Mouse (Mus musculus) right cerebral cortex, postnatal 14 days (tissue): ENCODE data around the gene Zer1.
"Not testable (repeated sequence)": the region's sequence is repeated elsewhere in the genome, so short reads cannot be mapped to it uniquely, and the experiment has no call there.

ENCODE experiments used
- DNase-seq: peaks from one replicate; pipeline ENCODE4 v3.0.0; 2022

Zer1 gene

GRCm38 (mm10) chr2:30076959-30077358 lies 47.4 kb downstream of the Zer1 start:
- DNase-seq = no peak

GRCm38 (mm10) chr2:30076439-30076838 lies 47.9 kb downstream of the Zer1 start:
- no peak for DNase-seq

- no peak for DNase-seq
Measured at GRCm38 (mm10) chr2:30075625-30076024, 48.8 kb downstream of the Zer1 start.

DNA sequence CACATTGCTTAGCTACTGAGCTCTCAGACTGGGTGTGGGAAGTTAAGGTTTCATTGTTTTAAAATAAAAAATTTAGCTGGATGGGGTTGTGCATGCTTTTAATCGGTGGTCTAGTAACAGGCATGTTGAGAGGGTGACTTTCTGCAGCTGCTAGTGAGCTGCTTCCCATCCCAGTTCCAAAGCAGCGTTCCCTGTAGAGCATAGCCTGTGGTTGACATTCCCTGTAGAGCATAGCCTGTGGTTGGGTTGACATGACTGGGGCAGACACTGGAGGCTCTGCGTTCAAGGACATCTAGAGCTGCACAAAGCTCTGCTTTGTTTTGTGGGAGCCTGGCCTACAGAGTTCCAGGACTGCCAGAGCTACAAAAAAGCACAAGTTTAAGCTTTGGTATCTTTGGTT lies 51.1 kb downstream of the Zer1 start:
- no peak for DNase-seq

GRCm38 (mm10) chr2:30072875-30073274 lies 51.5 kb downstream of the Zer1 start:
- no peak for DNase-seq

- DNase-seq = no peak
Measured at GRCm38 (mm10) chr2:30067962-30068361, 56.4 kb downstream of the Zer1 start.

DNA sequence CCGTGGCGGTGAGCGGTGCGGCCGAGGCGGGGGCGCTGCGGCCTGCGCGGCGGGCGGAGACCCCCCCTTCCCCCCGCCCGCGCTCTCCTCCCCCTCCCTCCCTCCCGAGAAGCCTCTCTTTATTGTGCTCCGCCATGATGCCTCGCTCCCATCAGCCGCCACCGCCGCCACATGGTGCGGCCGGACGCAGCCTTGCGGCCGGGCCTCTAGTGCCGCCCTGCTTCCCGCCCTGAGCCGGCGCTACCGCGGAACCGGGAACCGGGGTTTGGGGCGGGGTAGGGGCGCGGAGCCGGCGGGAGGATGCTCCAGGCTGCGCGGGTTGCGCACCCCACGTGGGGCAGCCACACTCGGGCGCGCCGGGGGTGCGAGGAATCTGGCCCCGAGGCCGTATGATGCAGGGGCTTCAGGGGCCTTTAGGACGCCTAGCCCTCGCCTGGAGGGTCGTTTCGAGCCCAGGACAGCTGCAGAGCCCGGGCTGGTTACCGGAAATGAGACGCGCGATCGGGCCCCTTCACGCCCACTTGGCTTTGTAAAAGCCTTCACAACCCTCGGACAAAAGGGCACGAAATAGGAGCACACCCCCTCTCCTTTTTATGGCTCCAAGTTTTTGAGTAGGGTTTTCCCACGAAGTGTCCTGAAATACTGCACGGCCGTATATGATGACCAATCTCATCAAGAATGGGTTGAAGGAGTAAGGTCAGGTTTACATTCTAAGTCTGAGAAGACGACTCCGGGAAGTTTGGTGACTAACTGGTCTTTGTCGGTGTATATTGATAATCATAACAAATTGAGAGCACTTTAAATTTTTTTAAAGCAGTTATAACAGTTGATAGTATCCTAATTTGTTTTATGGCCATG lies 57.1 kb downstream of the Zer1 start:
- peak; percentile 42 for DNase-seq

DNA sequence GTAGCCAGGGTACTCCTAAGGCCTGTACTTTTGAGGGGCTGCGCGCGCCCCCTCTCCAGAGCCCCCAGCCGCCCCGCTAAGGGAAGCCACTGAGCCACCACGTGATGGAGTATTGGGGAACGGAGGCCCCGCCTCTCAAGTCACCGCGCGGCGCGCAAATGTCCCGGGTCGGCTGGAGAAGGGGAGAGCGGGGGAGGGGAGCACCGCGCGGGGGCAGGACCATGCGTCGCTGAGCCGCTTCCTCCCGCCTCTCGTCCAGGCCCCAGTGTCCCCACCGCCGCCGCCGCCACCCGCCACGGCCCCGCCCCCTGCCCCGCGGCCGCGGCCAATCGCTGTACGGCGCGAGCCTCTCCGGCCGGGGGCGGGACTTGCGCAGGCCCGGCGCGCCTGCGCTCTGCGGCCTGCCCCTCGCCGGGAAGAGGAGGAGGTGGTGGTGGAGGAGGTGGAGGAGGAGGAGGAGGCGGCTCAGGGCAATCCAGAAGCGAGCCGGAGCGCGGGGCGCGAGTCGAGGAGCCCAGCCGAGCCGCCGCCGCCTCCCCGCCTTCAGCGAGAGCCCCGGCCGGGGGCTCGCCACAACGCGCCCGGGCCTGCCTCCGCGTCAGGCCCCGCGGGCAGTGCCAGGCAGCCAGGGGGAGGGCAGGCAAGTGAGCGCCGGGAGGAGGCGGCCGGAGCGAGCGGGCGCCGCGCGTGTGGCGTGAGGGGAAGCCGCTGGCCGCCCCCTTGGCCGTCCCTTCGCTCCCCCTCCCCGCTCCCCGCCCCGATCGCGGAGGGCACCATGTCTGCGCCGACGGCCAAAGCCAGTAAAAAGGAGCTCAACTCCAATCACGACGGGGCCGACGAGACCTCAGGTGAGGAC lies 58.1 kb downstream of the Zer1 start:
- peak; percentile 92 for DNase-seq

- DNase-seq = no peak
Measured at GRCm38 (mm10) chr2:30064298-30064697, 60.1 kb downstream of the Zer1 start.

- DNase-seq = no peak
Measured at GRCm38 (mm10) chr2:30063791-30064190, 60.6 kb downstream of the Zer1 start.

DNA sequence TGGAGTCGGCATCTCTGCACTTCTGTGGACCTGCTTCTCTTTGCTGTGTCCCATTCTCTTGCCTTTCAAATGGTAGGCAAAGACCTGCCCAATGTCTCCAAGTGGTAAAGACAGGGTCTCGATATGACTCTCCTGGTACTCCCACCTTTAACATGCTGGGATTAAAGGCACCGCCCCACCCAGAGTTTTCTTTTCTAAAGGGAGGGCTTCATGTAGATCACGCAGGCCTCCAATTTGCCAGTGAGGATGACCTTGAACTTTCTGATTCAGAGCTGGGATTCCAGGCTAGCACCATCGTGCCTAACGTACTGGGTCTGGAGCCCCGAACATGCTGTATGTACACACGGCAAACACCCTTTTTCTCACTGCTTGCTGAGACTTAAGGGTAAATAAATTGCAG lies 61.1 kb downstream of the Zer1 start:
- no peak for DNase-seq

GRCm38 (mm10) chr2:30062249-30063093 lies 61.9 kb downstream of the Zer1 start:
- no peak for DNase-seq

DNA sequence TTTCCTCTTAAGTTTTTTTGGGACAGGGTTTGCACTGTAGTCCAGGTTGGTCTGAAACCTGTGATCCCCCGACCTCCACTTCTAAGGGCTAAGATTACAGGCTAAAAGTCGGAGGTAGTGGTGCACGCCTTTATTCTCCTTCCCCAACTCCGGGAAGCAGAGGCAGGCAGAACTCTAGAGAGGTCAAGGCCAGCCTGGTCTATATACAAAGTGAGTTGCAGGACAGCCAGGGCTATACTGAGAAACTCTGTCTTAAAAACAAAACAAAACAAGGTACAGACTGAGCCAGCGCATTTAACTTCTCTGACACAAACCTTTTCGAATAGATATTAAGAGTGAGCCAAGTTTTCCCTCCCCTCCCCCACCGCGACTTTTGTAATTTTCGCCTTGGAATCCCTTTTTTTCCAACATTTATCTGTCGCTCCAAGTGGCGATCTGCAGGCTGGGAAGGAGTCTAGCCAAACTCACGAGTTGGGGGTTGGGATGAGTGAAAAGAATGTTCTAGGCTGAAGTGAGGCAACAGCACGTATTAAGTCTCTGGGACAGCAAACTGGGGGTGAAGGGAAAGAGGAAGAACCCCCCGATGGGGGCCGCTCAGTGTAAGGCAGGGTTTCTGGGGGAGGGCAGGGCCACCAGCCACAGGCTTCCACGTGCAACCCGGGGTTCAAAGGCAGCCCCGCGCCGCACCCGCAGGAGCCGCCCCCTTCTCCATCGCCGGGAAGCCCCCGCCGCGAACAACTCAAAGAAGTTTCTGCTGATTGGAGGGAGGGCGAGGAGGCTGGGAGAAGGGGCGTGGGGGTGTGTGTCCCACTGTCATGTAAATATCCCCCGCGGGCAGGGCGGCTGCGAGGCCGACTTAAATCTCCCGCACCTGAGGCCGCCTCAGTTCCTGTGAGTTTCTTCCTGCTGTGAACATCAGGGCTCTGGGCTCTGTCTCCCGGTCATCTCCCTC lies 62.9 kb downstream of the Zer1 start:
- DNase-seq = no peak

GRCm38 (mm10) chr2:30058418-30058817 lies 66.0 kb downstream of the Zer1 start:
- DNase-seq = no peak

DNA sequence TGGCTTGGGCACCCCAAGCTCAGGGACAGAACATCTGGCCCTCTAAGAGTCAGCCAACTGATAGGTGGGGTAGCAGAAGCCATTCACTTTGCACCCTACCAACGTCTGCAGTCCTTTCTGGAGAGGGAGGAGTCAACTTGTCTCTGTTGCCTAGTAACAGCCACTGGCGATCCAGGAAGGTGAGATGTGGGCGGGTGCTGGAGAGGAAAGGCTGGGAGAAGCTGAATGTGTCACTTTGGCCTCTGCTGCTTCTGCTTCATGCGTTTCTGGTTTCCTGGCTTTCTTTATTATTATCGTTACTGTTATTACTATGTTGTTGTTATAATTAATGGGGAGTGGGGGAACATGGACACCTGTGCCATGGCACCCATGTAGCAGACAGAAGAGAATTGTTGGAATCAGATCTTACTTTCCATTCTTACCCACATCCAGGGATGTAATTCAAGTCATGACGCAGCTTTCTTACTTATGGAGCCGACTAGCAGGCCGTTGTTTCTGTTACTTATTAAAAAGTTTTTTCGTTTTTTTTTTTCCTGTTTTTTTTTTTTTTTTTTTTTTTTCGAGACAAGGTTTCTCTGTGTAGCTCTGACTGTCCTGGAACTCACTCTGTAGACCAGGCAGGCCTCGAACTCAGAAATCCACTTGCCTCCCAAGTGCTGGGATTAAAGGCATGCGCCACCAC lies 67.0 kb downstream of the Zer1 start, which contains the start of gene Set:
Set (plus strand) TSS at position 156 of the 682 bp plus-strand sequence.
- no peak for DNase-seq

DNA sequence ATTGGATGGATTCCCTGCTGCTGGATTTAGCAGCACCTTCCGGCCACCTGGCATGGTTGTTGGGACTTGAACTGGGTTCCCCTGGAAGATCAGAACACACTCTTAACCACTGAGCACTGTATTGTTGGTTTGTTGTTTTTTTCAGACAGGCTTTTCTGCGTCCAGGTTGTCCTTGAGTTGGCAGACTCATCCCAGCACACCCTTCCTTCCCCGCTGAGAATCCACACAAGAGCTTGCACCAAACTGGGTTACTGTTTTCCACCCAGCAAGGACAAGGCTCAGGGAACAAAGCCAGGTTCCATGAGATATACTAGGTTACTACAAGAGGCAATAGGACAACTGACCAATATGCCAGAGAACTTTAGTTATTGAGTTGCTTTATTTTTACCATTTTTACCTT lies 67.6 kb downstream of the Zer1 start:
- no peak for DNase-seq

- DNase-seq = not testable (repeated sequence)
Measured at GRCm38 (mm10) chr2:30055310-30055709, 69.1 kb downstream of the Zer1 start.

DNA sequence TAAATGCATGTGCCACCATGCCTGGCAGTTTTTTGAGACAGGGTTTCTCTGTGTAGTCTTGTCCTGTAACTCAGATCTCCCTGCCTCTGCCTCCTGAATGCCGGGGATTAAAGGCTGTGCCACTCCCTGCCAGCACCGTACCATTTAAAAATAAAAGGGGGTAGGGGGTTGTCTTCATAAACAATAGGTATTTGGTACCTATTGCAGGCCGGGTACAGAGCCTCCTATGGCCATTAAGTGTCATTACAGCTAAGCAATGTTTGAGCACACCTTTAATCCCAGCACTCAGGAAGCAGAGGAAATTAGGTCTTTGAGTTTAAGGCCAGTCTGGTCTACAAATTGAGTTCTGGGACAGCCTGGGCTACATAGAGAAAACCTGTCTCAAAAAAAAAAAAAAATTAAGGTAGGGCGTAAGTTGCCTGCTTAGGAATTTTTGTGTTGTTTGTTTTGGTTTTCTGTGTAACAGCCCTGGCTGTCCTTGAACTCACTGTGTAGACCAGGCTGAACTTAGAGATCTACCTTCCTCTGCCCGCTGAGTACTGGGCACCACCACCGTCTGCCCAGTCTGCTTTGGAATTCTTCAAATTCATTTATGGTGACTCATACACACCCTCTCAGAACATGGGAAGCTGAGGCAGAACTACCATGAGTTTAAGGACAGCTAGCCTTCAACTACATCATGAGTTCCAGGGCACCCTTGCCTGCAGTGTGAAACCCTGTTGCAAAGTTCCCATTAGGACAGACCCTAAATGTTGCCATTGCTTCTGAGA lies 72.2 kb downstream of the Zer1 start:
- no peak for DNase-seq

DNA sequence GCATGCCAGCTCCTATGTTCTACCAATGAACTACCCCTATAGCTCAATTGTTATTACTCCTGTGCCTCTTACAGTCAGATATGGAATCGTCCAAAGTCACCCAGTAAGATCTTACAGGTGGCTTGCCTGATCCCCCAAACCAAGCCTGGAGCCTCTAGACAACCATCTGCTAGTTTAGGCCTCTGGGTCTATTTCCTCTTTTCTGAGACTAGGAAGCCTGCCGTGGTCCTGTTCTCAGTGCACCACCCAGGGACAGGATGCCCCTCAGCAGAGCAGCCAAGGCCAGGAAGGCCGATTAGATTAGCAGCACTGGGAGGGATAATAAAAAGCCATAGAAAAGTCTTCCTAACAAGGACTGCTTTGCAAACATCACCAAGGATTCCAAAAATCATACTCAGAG lies 74.6 kb downstream of the Zer1 start:
- no peak for DNase-seq

- DNase-seq = peak; percentile 99
Measured at GRCm38 (mm10) chr2:30048699-30049388, 75.5 kb downstream of the Zer1 start, which contains the start of gene Wdr34. Wdr34 (minus strand) TSS chr2:30048881.
